Mouse (Mus musculus) CH12.LX (cell line): Measurements from ENCODE around the gene Prss16. TPM values are rescaled to one million over a fixed set of nuclear protein-coding genes. Genes with fewer than 3 reads are reported as not detected.

Experiments used
- DNase-seq: peaks from one replicate; pipeline ENCODE4 v3.0.0-alpha.2; 2013; ENCODE audit errors: extremely low read depth
- H3K27ac ChIP-seq: 2 replicates; pipeline ENCODE4 v1.5.1; 2012; ENCODE audit warnings: low read depth, mild to moderate bottlenecking, control low read depth, moderate library complexity; ENCODE audit not compliant: insufficient read depth
- H3K27me3 ChIP-seq: replicated peaks from 2 replicates; pipeline ENCODE3; 2012; ENCODE audit warnings: inconsistent platforms
- H3K36me3 ChIP-seq, 2 experiments: replicated peaks in 1 of 2; 2 replicates each; pipeline versions ENCODE3 to v1.6.1; 2012; ENCODE audit warnings: inconsistent platforms in 1 of 2, low read length in 1 of 2, mild to moderate bottlenecking in 1 of 2, mixed read lengths in 1 of 2, moderate library complexity in 1 of 2; ENCODE audit not compliant: control insufficient read depth in 1 of 2, insufficient read depth in 1 of 2
- H3K4me1 ChIP-seq, 2 experiments: 2 replicates each; pipeline ENCODE4 v1.6.1; 2012; ENCODE audit warnings: inconsistent platforms in 1 of 2, moderate library complexity in 1 of 2; ENCODE audit not compliant: insufficient read depth in 2 of 2, control insufficient read depth in 1 of 2
- H3K4me2 ChIP-seq: 2 replicates; pipeline ENCODE4 v1.6.1; 2012; ENCODE audit warnings: low read depth, mild to moderate bottlenecking, control low read depth; ENCODE audit not compliant: poor library complexity, insufficient read depth, severe bottlenecking
- H3K4me3 ChIP-seq, 3 experiments: fragments of 150-350 bp in 1 of 3; sonication (generic) in 1 of 3; replicated peaks in 1 of 3; 2 replicates each; pipeline versions ENCODE3 to v1.5.1; 2011 to 2012; ENCODE audit warnings: low read depth in 2 of 3, low read length in 2 of 3, mild to moderate bottlenecking in 2 of 3, moderate library complexity in 2 of 3, control low read depth in 1 of 3, improper control_type of control experiment in 1 of 3, inconsistent platforms in 1 of 3, mixed read lengths in 1 of 3; ENCODE audit not compliant: poor library complexity in 1 of 3
- H3K79me2 ChIP-seq: replicated peaks from 2 replicates; pipeline ENCODE4 v1.6.1; 2012; ENCODE audit warnings: mild to moderate bottlenecking, moderate library complexity; ENCODE audit not compliant: control insufficient read depth, poor library complexity, insufficient read depth, severe bottlenecking; ENCODE audit errors: extremely low read depth
- H3K9ac ChIP-seq: 2 replicates; pipeline ENCODE4 v1.6.1; 2012; ENCODE audit warnings: low read depth, mild to moderate bottlenecking, control low read depth, moderate library complexity; ENCODE audit not compliant: insufficient read depth
- H3K9me3 ChIP-seq: replicated peaks from 2 replicates; pipeline ENCODE3; 2012; ENCODE audit warnings: low read length, inconsistent platforms, mixed read lengths
- BHLHE40 ChIP-seq: IDR thresholded peaks from 2 replicates; pipeline ENCODE4 v1.6.1; 2011; ENCODE audit warnings: mild to moderate bottlenecking, low read depth, low read length, improper control_type of control experiment
- CHD1 ChIP-seq: IDR thresholded peaks from 2 replicates; pipeline ENCODE4 v1.6.1; 2012; ENCODE audit warnings: low read depth, low read length, improper control_type of control experiment, inconsistent platforms
- CHD2 ChIP-seq: IDR thresholded peaks from 2 replicates; pipeline ENCODE4 v1.6.1; 2011; ENCODE audit warnings: low read length, improper control_type of control experiment
- ELF1 ChIP-seq: IDR thresholded peaks from 2 replicates; pipeline ENCODE4 v1.6.1; 2014; ENCODE audit warnings: low read depth, mild to moderate bottlenecking, inconsistent platforms, low read length, improper control_type of control experiment
- EP300 ChIP-seq: IDR thresholded peaks from 2 replicates; pipeline ENCODE4 v1.6.1; 2011; ENCODE audit warnings: low read length, improper control_type of control experiment
- ETS1 ChIP-seq: conservative IDR thresholded peaks from 2 replicates; pipeline ENCODE4 v1.6.1; 2012; ENCODE audit warnings: low read depth, mild to moderate bottlenecking, inconsistent platforms, low read length, improper control_type of control experiment, moderate library complexity
- GABPA ChIP-seq: IDR thresholded peaks from 2 replicates; pipeline ENCODE4 v1.6.1; 2012; ENCODE audit warnings: low read depth, low read length, improper control_type of control experiment, inconsistent platforms; ENCODE audit not compliant: insufficient replicate concordance
- IRF4 ChIP-seq: IDR thresholded peaks from 2 replicates; pipeline ENCODE4 v1.6.1; 2014; ENCODE audit warnings: low read depth, mild to moderate bottlenecking, inconsistent platforms, low read length, improper control_type of control experiment
- JUN ChIP-seq: IDR thresholded peaks from 2 replicates; pipeline ENCODE4 v1.6.1; 2011; ENCODE audit warnings: low read depth, mild to moderate bottlenecking, low read length, improper control_type of control experiment, moderate library complexity; ENCODE audit not compliant: insufficient read depth
- JUND ChIP-seq: conservative IDR thresholded peaks from 2 replicates; pipeline ENCODE4 v1.6.1; 2011; ENCODE audit warnings: low read depth, low read length, improper control_type of control experiment
- KAT2A ChIP-seq: IDR thresholded peaks from 2 replicates; pipeline ENCODE4 v1.6.1; 2012; ENCODE audit warnings: low read length, improper control_type of control experiment, inconsistent platforms; ENCODE audit not compliant: insufficient replicate concordance
- MAX ChIP-seq: IDR thresholded peaks from 2 replicates; pipeline ENCODE4 v1.6.1; 2011; ENCODE audit warnings: low read length, improper control_type of control experiment
- MEF2A ChIP-seq: IDR thresholded peaks from 2 replicates; pipeline ENCODE4 v1.6.1; 2014; ENCODE audit warnings: low read depth, mild to moderate bottlenecking, inconsistent platforms, low read length, improper control_type of control experiment, borderline replicate concordance
- MXI1 ChIP-seq: IDR thresholded peaks from 2 replicates; pipeline ENCODE4 v1.6.1; 2011; ENCODE audit warnings: mild to moderate bottlenecking, low read depth, low read length, improper control_type of control experiment
- NELFE ChIP-seq: IDR thresholded peaks from 2 replicates; pipeline ENCODE4 v1.6.1; 2011; ENCODE audit warnings: low read depth, low read length, improper control_type of control experiment
- NRF1 ChIP-seq: IDR thresholded peaks from 2 replicates; pipeline ENCODE4 v1.6.1; 2014; ENCODE audit warnings: low read depth, mild to moderate bottlenecking, inconsistent platforms, low read length, improper control_type of control experiment, moderate library complexity
- POLR2AphosphoS2 ChIP-seq: IDR thresholded peaks from 2 replicates; pipeline ENCODE4 v1.6.1; 2011; ENCODE audit warnings: low read depth, low read length, improper control_type of control experiment
- RAD21 ChIP-seq: IDR thresholded peaks from 2 replicates; pipeline ENCODE4 v1.6.1; 2011; ENCODE audit warnings: low read depth, mild to moderate bottlenecking, low read length, improper control_type of control experiment, moderate library complexity
- RCOR1 ChIP-seq: conservative IDR thresholded peaks from 2 replicates; pipeline ENCODE4 v1.6.1; 2012; ENCODE audit warnings: low read depth, mild to moderate bottlenecking, inconsistent platforms, low read length, improper control_type of control experiment
- SMC3 ChIP-seq: IDR thresholded peaks from 2 replicates; pipeline ENCODE4 v1.6.1; 2011; ENCODE audit warnings: low read depth, low read length, improper control_type of control experiment
- USF2 ChIP-seq: conservative IDR thresholded peaks from 2 replicates; pipeline ENCODE4 v1.6.1; 2011; ENCODE audit warnings: low read depth, low read length, improper control_type of control experiment
- ZC3H11A ChIP-seq: IDR thresholded peaks from 2 replicates; pipeline ENCODE4 v1.6.1; 2012; ENCODE audit warnings: low read depth, mild to moderate bottlenecking, inconsistent platforms, low read length, improper control_type of control experiment
- ZKSCAN1 ChIP-seq: IDR thresholded peaks from 2 replicates; pipeline ENCODE4 v1.6.1; 2012; ENCODE audit warnings: low read depth, inconsistent platforms, low read length, improper control_type of control experiment, borderline replicate concordance
- dilution Hi-C: fragments of 300-500 bp; cut with MboI; formaldehyde crosslinking; loops from 2 replicates; pipeline ENCODE4 v1.14.3; 2020; ENCODE audit warnings: low sequenced_read_pairs; ENCODE audit not compliant: extremely low pct_unique_long_range_greater_than_20kb, extremely low pct_ligation_motif_present
- in situ Hi-C: fragments of 300-500 bp; cut with MboI; formaldehyde crosslinking; loops from 3 replicates; pipeline ENCODE4 v1.14.3; 2019; ENCODE audit warnings: low sequenced_read_pairs, low pct_ligation_motif_present, low pct_unique_long_range_greater_than_20kb, mixed read lengths
- polyA plus RNA-seq: library from polyadenylated mRNA; unstranded; fragments of >175 nt; gene quantifications from 2 replicates; pipeline ENCODE4 v1.2.1, GENCODE M21; 2012; ENCODE audit warnings: low read depth; ENCODE audit not compliant: insufficient read length
- total RNA-seq, 2 experiments: library from RNA; depleted of rRNA; stranded (reverse); fragments of 300-350 nt in 1 of 2; fragments of >200 nt in 1 of 2; gene quantifications; 2 replicates each; pipeline ENCODE4 v1.2.3; 2012 to 2014

Prss16 gene
- total RNA-seq (2012; rRNA removed) (0.38 and 0.47 TPM in 2 replicates), total RNA-seq (2014; rRNA removed) (0.69 and 1.4 TPM in 2 replicates), polyA plus RNA-seq (0.36 and 0.44 TPM in 2 replicates)

DNA sequence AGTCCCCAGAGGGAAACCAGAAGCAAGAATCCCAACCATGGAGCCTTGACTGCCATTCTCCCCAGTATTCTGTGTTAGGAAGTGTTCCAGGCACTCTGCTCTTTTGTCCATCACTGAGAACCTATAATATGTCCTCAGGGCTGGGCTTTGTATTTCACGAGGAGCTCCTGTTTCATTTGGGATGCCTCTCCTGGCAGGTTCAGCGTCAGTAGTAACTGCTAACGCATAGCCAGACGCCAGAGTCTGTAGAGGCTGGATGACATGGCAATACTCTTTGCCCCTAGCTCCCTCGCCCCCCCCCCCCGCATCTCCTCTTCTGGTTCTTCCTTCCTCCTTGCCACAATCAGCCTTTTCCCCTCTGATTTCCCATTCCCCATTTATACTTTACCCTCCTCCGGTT lies at the start of gene Prss16:
Gene Prss16 (minus strand): TSS at position 101 of the 400 bp plus-strand sequence.
- dilution Hi-C loops = no loop called here
- Histone ChIP-seq H3K27ac (no peak within 1 kb of the TSS), H3K36me3 (no peaks in the 10 kb centered on the region)

DNA sequence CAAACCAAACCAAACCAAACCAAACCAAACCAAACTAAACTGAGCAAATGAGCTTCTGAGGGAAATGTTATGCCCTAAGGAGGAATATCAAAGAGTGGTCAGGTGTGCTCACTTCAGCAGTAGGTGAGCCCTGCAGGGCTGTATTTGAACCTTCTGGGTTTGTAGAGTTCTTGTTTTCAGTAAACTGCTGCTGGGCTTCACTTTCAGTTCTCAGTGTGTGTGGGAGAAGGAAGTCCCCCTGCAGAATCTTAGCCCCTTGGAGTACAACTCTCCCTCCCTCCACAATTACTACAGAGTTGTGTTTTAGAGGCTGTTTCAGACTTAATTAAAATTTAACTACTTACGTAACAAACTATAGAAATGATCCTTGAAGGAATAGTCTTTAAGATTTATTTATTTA lies 44.2 kb upstream of the Prss16 start:
- Histone ChIP-seq H3K9ac (no peak overlapping the region), H3K4me1 (peaks cover 0 to 21% of the 10 kb centered on the region in 2 experiments; a peak in 3 of 4 replicates), H3K4me3 (no peak overlapping the region), H3K27ac (no peak overlapping the region), H3K79me2 (no peaks in the 10 kb centered on the region), H3K27me3 (no peaks in the 10 kb centered on the region), H3K4me2 (no peak overlapping the region), H3K9me3 (no peaks in the 10 kb centered on the region), H3K36me3 (no peaks in the 10 kb centered on the region)
- dilution Hi-C loops = no loop called here
- TF ChIP-seq POLR2AphosphoS2 (no peak), NELFE (no peak), EP300 (peak; percentile 55), CHD1 (no peak), IRF4 (peak; percentile 53; the same call in 1 of the 2 replicates), SMC3 (no peak), ZC3H11A (no peak), MEF2A (no peak), MAX (no peak), BHLHE40 (no peak), ETS1 (no peak), MXI1 (no peak), GABPA (no peak), ELF1 (no peak)
- in situ Hi-C loops = no loop called here
- DNase-seq = no peak

More for the DNA sequence above, at the start of gene Prss16:
- Histone ChIP-seq H3K9me3 (no peaks in the 10 kb centered on the region), H3K9ac (no peak within 1 kb of the TSS), H3K27me3 (peaks cover 84% of the 10 kb centered on the region), H3K4me1 (peaks cover 3 to 16% of the 10 kb centered on the region in 2 experiments; a peak in 3 of 4 replicates), H3K79me2 (no peaks in the 10 kb centered on the region), H3K4me3 (no peak within 1 kb of the TSS), H3K4me2 (no peak within 1 kb of the TSS)
- in situ Hi-C loops = loop anchor here (25.0 kb wide), 1 partner anchor 597 kb away; the partner anchor contains the start of gene Zkscan3
- DNase-seq = no peak
- TF ChIP-seq SMC3 (no peak), NRF1 (no peak), JUN (no peak), ZKSCAN1 (no peak), ETS1 (no peak), USF2 (no peak), KAT2A (no peak), CHD2 (no peak), JUND (no peak), RCOR1 (no peak), RAD21 (no peak)
